Mouse (Mus musculus): Measurements from ENCODE around the gene Mn1. TPM values are rescaled to one million over a fixed set of nuclear protein-coding genes. Genes with fewer than 3 reads are reported as not detected.
A peak's percentile ranks its signal among the peaks of the same experiment; 100 is the strongest.

Mn1 gene
- polyA plus RNA-seq, 1 experiment from 2014 or later, result 60.1 TPM

- peak overlapping the region; percentile 70 for H3K27ac ChIP-seq
- no peak overlapping the region for H3K9ac ChIP-seq
- peak overlapping the region; percentile 5 for H3K4me3 ChIP-seq
These were observed 22.7 kb upstream of the Mn1 start for GRCm38 (mm10) chr5:111394198-111395053.

GRCm38 (mm10) chr5:111395771-111396170 is 21.4 kb upstream of the Mn1 start:
- Histone ChIP-seq H3K36me3 (replicated peaks) (no peaks in the 10 kb centered on the region), H3K4me2 (no peak overlapping the region)
- ATAC-seq (replicated peaks), result no peak

More at GRCm38 (mm10) chr5:111394198-111395053, 22.7 kb upstream of the Mn1 start:
- no peaks in the 10 kb centered on the region for H3K36me3 ChIP-seq (replicated peaks)
- H3K9me3 ChIP-seq, result no peaks in the 10 kb centered on the region
- H3K27me3 ChIP-seq (replicated peaks), result no peaks in the 10 kb centered on the region
- 0 out of 2 replicates have a peak, but pooled peaks have one; percentile 20 for ATAC-seq (replicated peaks)
- H3K4me2 ChIP-seq, result peak overlapping the region; percentile 38
- peaks cover 43% of the 10 kb centered on the region for H3K4me1 ChIP-seq
- 6% methylated on average over 15 of the region's 15 CpGs for WGBS

GRCm38 (mm10) chr5:111396199-111396598 is 21.0 kb upstream of the Mn1 start:
- ATAC-seq (replicated peaks), result no peak

More at GRCm38 (mm10) chr5:111395771-111396170, 21.4 kb upstream of the Mn1 start:
- Histone ChIP-seq H3K9ac (no peak overlapping the region), H3K27me3 (replicated peaks) (no peaks in the 10 kb centered on the region; the same call in 1 of the 2 replicates), H3K4me1 (peaks cover 43% of the 10 kb centered on the region), H3K27ac (no peak overlapping the region), H3K9me3 (no peaks in the 10 kb centered on the region), H3K4me3 (no peak overlapping the region)
- 54% methylated on average over 10 of the region's 10 CpGs for WGBS

GRCm38 (mm10) chr5:111398471-111398870 is 18.7 kb upstream of the Mn1 start:
- no peak overlapping the region for H3K9ac ChIP-seq
- no peak for ATAC-seq (replicated peaks)
- no peaks in the 10 kb centered on the region for H3K9me3 ChIP-seq
- H3K4me1 ChIP-seq, result peaks cover 33% of the 10 kb centered on the region
- no peaks in the 10 kb centered on the region; the same call in 1 of the 2 replicates for H3K27me3 ChIP-seq (replicated peaks)
- H3K27ac ChIP-seq, result no peak overlapping the region
- no peak overlapping the region for H3K4me2 ChIP-seq
- H3K4me3 ChIP-seq, result no peak overlapping the region
- 46% methylated on average over 4 of the region's 4 CpGs for WGBS
- H3K36me3 ChIP-seq (replicated peaks), result no peaks in the 10 kb centered on the region

More at GRCm38 (mm10) chr5:111396199-111396598, 21.0 kb upstream of the Mn1 start:
- no peaks in the 10 kb centered on the region; the same call in 1 of the 2 replicates for H3K27me3 ChIP-seq (replicated peaks)
- H3K9ac ChIP-seq, result no peak overlapping the region
- no peak overlapping the region for H3K4me3 ChIP-seq
- no peaks in the 10 kb centered on the region for H3K36me3 ChIP-seq (replicated peaks)
- peaks cover 43% of the 10 kb centered on the region for H3K4me1 ChIP-seq
- no peak overlapping the region for H3K27ac ChIP-seq
- no peaks in the 10 kb centered on the region for H3K9me3 ChIP-seq
- H3K4me2 ChIP-seq, result no peak overlapping the region; the same call in 1 of the 2 replicates
- 83% methylated on average over 4 of the region's 4 CpGs for WGBS

GRCm38 (mm10) chr5:111399271-111399670 is 17.9 kb upstream of the Mn1 start:
- Histone ChIP-seq H3K27me3 (replicated peaks) (no peaks in the 10 kb centered on the region; the same call in 1 of the 2 replicates), H3K4me2 (no peak overlapping the region), H3K36me3 (replicated peaks) (no peaks in the 10 kb centered on the region), H3K4me1 (peaks cover 25% of the 10 kb centered on the region), H3K4me3 (no peak overlapping the region), H3K9ac (no peak overlapping the region), H3K9me3 (no peaks in the 10 kb centered on the region), H3K27ac (no peak overlapping the region)
- 82% methylated on average over 4 of the region's 4 CpGs for WGBS
- ATAC-seq (replicated peaks), result no peak

- no peak overlapping the region for H3K27ac ChIP-seq
- H3K9ac ChIP-seq, result no peak overlapping the region
- no peak for ATAC-seq (replicated peaks)
- no peaks in the 10 kb centered on the region for H3K9me3 ChIP-seq
- no peak overlapping the region for H3K4me3 ChIP-seq
- no peaks in the 10 kb centered on the region for H3K36me3 ChIP-seq (replicated peaks)
- 71% methylated on average over 19 of the region's 19 CpGs for WGBS
- no peaks in the 10 kb centered on the region; the same call in 1 of the 2 replicates for H3K27me3 ChIP-seq (replicated peaks)
- H3K4me1 ChIP-seq, result peaks cover 8% of the 10 kb centered on the region
- no peak overlapping the region for H3K4me2 ChIP-seq
These were observed 15.1 kb upstream of the Mn1 start for GRCm38 (mm10) chr5:111401879-111402650.

- WGBS, result 90% methylated on average over 6 of the region's 6 CpGs
These were observed 14.5 kb upstream of the Mn1 start for GRCm38 (mm10) chr5:111402651-111402996.

GRCm38 (mm10) chr5:111404721-111405120 is 12.4 kb upstream of the Mn1 start:
- H3K27ac ChIP-seq, result no peak overlapping the region
- H3K36me3 ChIP-seq (replicated peaks), result no peaks in the 10 kb centered on the region
- ATAC-seq (replicated peaks), result no peak
- no peak overlapping the region for H3K9ac ChIP-seq
- H3K27me3 ChIP-seq (replicated peaks), result no peaks in the 10 kb centered on the region; the same call in 1 of the 2 replicates
- H3K4me1 ChIP-seq, result peaks cover 11% of the 10 kb centered on the region
- WGBS, result 83% methylated on average over 6 of the region's 6 CpGs
- no peak overlapping the region for H3K4me2 ChIP-seq
- H3K4me3 ChIP-seq, result no peak overlapping the region
- H3K9me3 ChIP-seq, result no peaks in the 10 kb centered on the region

More at GRCm38 (mm10) chr5:111402651-111402996, 14.5 kb upstream of the Mn1 start:
- Histone ChIP-seq H3K9ac (no peak overlapping the region), H3K27me3 (replicated peaks) (no peaks in the 10 kb centered on the region; the same call in 1 of the 2 replicates), H3K4me2 (no peak overlapping the region), H3K4me1 (peaks cover 8% of the 10 kb centered on the region), H3K36me3 (replicated peaks) (no peaks in the 10 kb centered on the region), H3K9me3 (no peaks in the 10 kb centered on the region), H3K4me3 (no peak overlapping the region), H3K27ac (no peak overlapping the region)
- ATAC-seq (replicated peaks), result no peak

GRCm38 (mm10) chr5:111408470-111409105 is 8.6 kb upstream of the Mn1 start:
- no peaks in the 10 kb centered on the region for H3K36me3 ChIP-seq (replicated peaks)
- peaks cover 15% of the 10 kb centered on the region for H3K4me1 ChIP-seq
- WGBS, result 15% methylated on average over 14 of the region's 14 CpGs
- H3K27me3 ChIP-seq (replicated peaks), result no peaks in the 10 kb centered on the region
- no peak overlapping the region for H3K4me3 ChIP-seq
- ATAC-seq (replicated peaks), result 0 out of 2 replicates have a peak, but pooled peaks have one; percentile 15
- H3K4me2 ChIP-seq, result no peak overlapping the region
- no peak overlapping the region for H3K9ac ChIP-seq
- no peak overlapping the region for H3K27ac ChIP-seq
- no peaks in the 10 kb centered on the region for H3K9me3 ChIP-seq

GRCm38 (mm10) chr5:111409412-111410044 is 7.6 kb upstream of the Mn1 start:
- Histone ChIP-seq H3K4me1 (peaks cover 23% of the 10 kb centered on the region), H3K4me2 (no peak overlapping the region), H3K27me3 (replicated peaks) (no peaks in the 10 kb centered on the region), H3K36me3 (replicated peaks) (no peaks in the 10 kb centered on the region), H3K27ac (no peak overlapping the region), H3K9ac (no peak overlapping the region), H3K9me3 (no peaks in the 10 kb centered on the region), H3K4me3 (no peak overlapping the region)
- ATAC-seq (replicated peaks), result no peak
- 48% methylated on average over 1 of the region's 1 CpGs for WGBS

- Histone ChIP-seq H3K4me2 (no peak overlapping the region), H3K36me3 (replicated peaks) (no peaks in the 10 kb centered on the region), H3K9me3 (no peaks in the 10 kb centered on the region), H3K27ac (no peak overlapping the region), H3K4me3 (no peak overlapping the region), H3K9ac (no peak overlapping the region), H3K4me1 (peaks cover 34% of the 10 kb centered on the region), H3K27me3 (replicated peaks) (no peaks in the 10 kb centered on the region)
- no peak for ATAC-seq (replicated peaks)
- 82% methylated on average over 3 of the region's 3 CpGs for WGBS
These were observed 6.5 kb upstream of the Mn1 start for GRCm38 (mm10) chr5:111410665-111411064.

Data from midbrain, embryonic 15.5 days (tissue).